Mouse (Mus musculus) neural tube, embryonic 14.5 days (tissue): Measurements from ENCODE around the gene Hist1h2bb. TPM values are rescaled to one million over a fixed set of nuclear protein-coding genes. Genes with fewer than 3 reads are reported as not detected.
"Not testable (repeated sequence)": the region's sequence is repeated elsewhere in the genome, so short reads cannot be mapped to it uniquely, and the experiment has no call there.

Source experiments
- ATAC-seq: fragments of 200-750 bp; cut with Nextera tagmentation; 2 replicates; pipeline ENCODE4 v1.8.0; 2017; ENCODE audit warnings: low read depth, mild to moderate bottlenecking, moderate TSS enrichment, moderate library complexity
- H3K27ac ChIP-seq: fragments of 300-500 bp; sonication (generic); 2 replicates; pipeline ENCODE4 v1.5.1; 2014; ENCODE audit warnings: low read depth, mild to moderate bottlenecking, control low read depth, low read length, moderate library complexity, mixed read lengths
- H3K27me3 ChIP-seq: fragments of 300-500 bp; sonication (generic); 2 replicates; pipeline ENCODE4 v1.6.1; 2014; ENCODE audit warnings: low read length; ENCODE audit not compliant: control insufficient read depth, insufficient read depth
- H3K36me3 ChIP-seq: fragments of 300-500 bp; sonication (generic); 2 replicates; pipeline ENCODE4 v1.6.1; 2014; ENCODE audit warnings: low read length, mixed read lengths; ENCODE audit not compliant: control insufficient read depth, insufficient read depth
- H3K4me1 ChIP-seq: fragments of 300-500 bp; sonication (generic); 2 replicates; pipeline ENCODE4 v1.6.1; 2014; ENCODE audit warnings: low read length; ENCODE audit not compliant: control insufficient read depth, insufficient read depth
- H3K4me2 ChIP-seq: fragments of 300-500 bp; sonication (generic); 2 replicates; pipeline ENCODE4 v1.6.1; 2014; ENCODE audit warnings: mild to moderate bottlenecking, low read depth, low read length, control low read depth
- H3K4me3 ChIP-seq: fragments of 300-500 bp; sonication (generic); 2 replicates; pipeline ENCODE4 v1.5.1; 2014; ENCODE audit warnings: low read depth, low read length, control low read depth, mixed read lengths
- H3K9ac ChIP-seq: fragments of 300-500 bp; sonication (generic); replicated peaks from 2 replicates; pipeline ENCODE4 v1.6.1; 2014; ENCODE audit warnings: low read depth, mild to moderate bottlenecking, control low read depth, low read length, mixed read lengths
- H3K9me3 ChIP-seq: fragments of 300-500 bp; sonication (generic); 2 replicates; pipeline ENCODE4 v1.6.1; 2016; ENCODE audit warnings: low read length; ENCODE audit not compliant: control insufficient read depth
- WGBS: fragments of 180-500 bp; shearing (Covaris S2); extraction: QIAGEN DNeasy Blood & Tissue Kit; methylation state at CpG from one replicate; pipeline ENCODE4 v1.1.7; 2014; 5-methylcytosine and 5-hydroxymethylcytosine counted together
- polyA plus RNA-seq: library from polyadenylated mRNA; unstranded; fragments of >200 nt; fragmentation: Nextera tagmentation; extraction: Ambion mirVana; gene quantifications from 2 replicates; pipeline ENCODE4 v1.2.1, GENCODE M21; 2014

The Hist1h2bb gene
- polyA plus RNA-seq, 1 experiment from 2014 or later: not detected

GRCm38 (mm10) chr13:23717593-23718245 is 28.8 kb upstream of the Hist1h2bb start:
- not testable (repeated sequence) for H3K9ac ChIP-seq, H3K36me3 ChIP-seq, ATAC-seq, H3K27me3 ChIP-seq, H3K27ac ChIP-seq, H3K4me1 ChIP-seq, H3K4me2 ChIP-seq, H3K4me3 ChIP-seq, H3K9me3 ChIP-seq
- 18% methylated on average over 2 of the region's 2 CpGs for WGBS

GRCm38 (mm10) chr13:23724239-23724638 is 22.3 kb upstream of the Hist1h2bb start:
- no peaks in the 10 kb centered on the region for H3K4me1 ChIP-seq
- ATAC-seq: no peak
- no peak overlapping the region for H3K4me2 ChIP-seq
- H3K27me3 ChIP-seq: no peaks in the 10 kb centered on the region
- WGBS: 87% methylated on average over 4 of the region's 4 CpGs
- H3K36me3 ChIP-seq: no peaks in the 10 kb centered on the region
- H3K9ac ChIP-seq: no peak overlapping the region
- no peak overlapping the region for H3K4me3 ChIP-seq
- H3K27ac ChIP-seq: no peak overlapping the region
- no peaks in the 10 kb centered on the region for H3K9me3 ChIP-seq

- Histone ChIP-seq H3K4me1 (no peaks in the 10 kb centered on the region), H3K36me3 (no peaks in the 10 kb centered on the region), H3K4me3 (no peak overlapping the region), H3K27ac (no peak overlapping the region), H3K9ac (no peak overlapping the region), H3K9me3 (no peaks in the 10 kb centered on the region), H3K27me3 (no peaks in the 10 kb centered on the region), H3K4me2 (no peak overlapping the region)
- ATAC-seq: no peak
- WGBS: 33% methylated on average over 1 of the region's 1 CpGs
Measured at GRCm38 (mm10) chr13:23725213-23725612, 21.3 kb upstream of the Hist1h2bb start.

GRCm38 (mm10) chr13:23728472-23729191 is 17.9 kb upstream of the Hist1h2bb start:
- no peaks in the 10 kb centered on the region for H3K4me1 ChIP-seq
- H3K9ac ChIP-seq: no peak overlapping the region
- H3K4me3 ChIP-seq: no peak overlapping the region
- no peaks in the 10 kb centered on the region for H3K36me3 ChIP-seq
- H3K27me3 ChIP-seq: no peaks in the 10 kb centered on the region
- no peak overlapping the region for H3K27ac ChIP-seq
- no peak overlapping the region for H3K4me2 ChIP-seq
- 90% methylated on average over 18 of the region's 18 CpGs for WGBS
- H3K9me3 ChIP-seq: no peaks in the 10 kb centered on the region
- ATAC-seq: no peak

GRCm38 (mm10) chr13:23729192-23729525 is 17.4 kb upstream of the Hist1h2bb start:
- H3K4me1 ChIP-seq: no peaks in the 10 kb centered on the region
- 92% methylated on average over 9 of the region's 9 CpGs for WGBS
- no peaks in the 10 kb centered on the region for H3K9me3 ChIP-seq
- H3K4me3 ChIP-seq: no peak overlapping the region
- no peak overlapping the region for H3K27ac ChIP-seq
- ATAC-seq: no peak
- H3K9ac ChIP-seq: no peak overlapping the region
- no peaks in the 10 kb centered on the region for H3K36me3 ChIP-seq
- H3K27me3 ChIP-seq: no peaks in the 10 kb centered on the region
- no peak overlapping the region for H3K4me2 ChIP-seq

GRCm38 (mm10) chr13:23729706-23730105 is 16.8 kb upstream of the Hist1h2bb start:
- no peak overlapping the region for H3K9ac ChIP-seq
- WGBS: 92% methylated on average over 5 of the region's 5 CpGs
- H3K4me3 ChIP-seq: no peak overlapping the region
- no peaks in the 10 kb centered on the region for H3K27me3 ChIP-seq
- no peak for ATAC-seq
- H3K27ac ChIP-seq: no peak overlapping the region
- no peak overlapping the region for H3K4me2 ChIP-seq
- no peaks in the 10 kb centered on the region for H3K4me1 ChIP-seq
- no peaks in the 10 kb centered on the region for H3K36me3 ChIP-seq
- H3K9me3 ChIP-seq: no peaks in the 10 kb centered on the region

GRCm38 (mm10) chr13:23730479-23730878 is 16.1 kb upstream of the Hist1h2bb start:
- Histone ChIP-seq H3K27ac (no peak overlapping the region), H3K9ac (no peak overlapping the region), H3K4me1 (no peaks in the 10 kb centered on the region), H3K4me2 (no peak overlapping the region), H3K27me3 (no peaks in the 10 kb centered on the region), H3K36me3 (no peaks in the 10 kb centered on the region), H3K9me3 (no peaks in the 10 kb centered on the region), H3K4me3 (no peak overlapping the region)
- ATAC-seq: no peak
- WGBS: 35% methylated on average over 8 of the region's 8 CpGs

- Histone ChIP-seq H3K9ac (no peak overlapping the region), H3K4me3 (no peak overlapping the region), H3K27me3 (no peaks in the 10 kb centered on the region), H3K4me2 (no peak overlapping the region), H3K4me1 (no peaks in the 10 kb centered on the region), H3K36me3 (no peaks in the 10 kb centered on the region), H3K9me3 (no peaks in the 10 kb centered on the region), H3K27ac (no peak overlapping the region)
- 25% methylated on average over 8 of the region's 8 CpGs for WGBS
- ATAC-seq: no peak; the same call in 1 of the 2 replicates
Measured at GRCm38 (mm10) chr13:23732156-23732804, 14.3 kb upstream of the Hist1h2bb start.

- Histone ChIP-seq H3K9ac (no peak overlapping the region), H3K4me2 (no peak overlapping the region), H3K36me3 (no peaks in the 10 kb centered on the region), H3K27me3 (no peaks in the 10 kb centered on the region), H3K9me3 (no peaks in the 10 kb centered on the region), H3K4me3 (no peak overlapping the region), H3K4me1 (peaks cover 8% of the 10 kb centered on the region; the same call in 1 of the 2 replicates), H3K27ac (no peak overlapping the region)
- ATAC-seq: no peak
- 70% methylated on average over 5 of the region's 5 CpGs for WGBS
Measured at GRCm38 (mm10) chr13:23737091-23737490, 9.4 kb upstream of the Hist1h2bb start.
